Mouse (Mus musculus): ENCODE measurements at regions not wholly inside any gene's neighbourhood (a gene's known extent, or its start where the extent isn't known, plus 50 kb on each side); places are given as distances from the start of the nearest gene placed in this dataset.
"Not testable (repeated sequence)": the region's sequence is repeated elsewhere in the genome, so short reads cannot be mapped to it uniquely, and the experiment has no call there.

GRCm38 (mm10) chr14:59075845-59076745 is 66.6 kb downstream of the 1700129C05Rik start:
- no peak overlapping the region for H3K4me3 ChIP-seq (ENCODE audit: inconsistent target)
- H3K27ac ChIP-seq, result no peak overlapping the region
- WGBS (ENCODE audit: missing documents), result 35% methylated on average over 22 of the region's 29 CpGs
- H3K36me3 ChIP-seq (ENCODE audit: inconsistent target), result no peaks in the 10 kb centered on the region
- no peaks in the 10 kb centered on the region for H3K79me2 ChIP-seq (ENCODE audit: inconsistent target)

- WGBS (ENCODE audit: missing documents), result 81% methylated on average over 7 of the region's 7 CpGs
- no peaks in the 10 kb centered on the region for H3K79me2 ChIP-seq (ENCODE audit: inconsistent target)
- H3K36me3 ChIP-seq (ENCODE audit: inconsistent target), result no peaks in the 10 kb centered on the region
- H3K27ac ChIP-seq, result no peak overlapping the region
- no peak overlapping the region for H3K4me3 ChIP-seq (ENCODE audit: inconsistent target)
Measured at GRCm38 (mm10) chr14:59072323-59073039, 70.2 kb downstream of the 1700129C05Rik start.

GRCm38 (mm10) chr14:59070056-59070455 is 72.6 kb downstream of the 1700129C05Rik start:
- Histone ChIP-seq H3K27ac (no peak overlapping the region), H3K36me3 (ENCODE audit: inconsistent target) (no peaks in the 10 kb centered on the region), H3K4me3 (ENCODE audit: inconsistent target) (no peak overlapping the region), H3K79me2 (ENCODE audit: inconsistent target) (no peaks in the 10 kb centered on the region)
- 86% methylated on average over 2 of the region's 2 CpGs for WGBS (ENCODE audit: missing documents)

GRCm38 (mm10) chr14:59066456-59067220 is 76.1 kb downstream of the 1700129C05Rik start:
- H3K36me3 ChIP-seq (ENCODE audit: inconsistent target), result no peaks in the 10 kb centered on the region
- 87% methylated on average over 8 of the region's 8 CpGs for WGBS (ENCODE audit: missing documents)
- H3K79me2 ChIP-seq (ENCODE audit: inconsistent target), result no peaks in the 10 kb centered on the region
- H3K4me3 ChIP-seq (ENCODE audit: inconsistent target), result no peak overlapping the region
- no peak overlapping the region for H3K27ac ChIP-seq

GRCm38 (mm10) chr14:59063221-59063620 is 79.5 kb downstream of the 1700129C05Rik start:
- no peak overlapping the region for H3K27ac ChIP-seq
- no peak overlapping the region for H3K4me3 ChIP-seq (ENCODE audit: inconsistent target)
- H3K36me3 ChIP-seq (ENCODE audit: inconsistent target), result no peaks in the 10 kb centered on the region
- no peaks in the 10 kb centered on the region for H3K79me2 ChIP-seq (ENCODE audit: inconsistent target)
- 91% methylated on average over 3 of the region's 3 CpGs for WGBS (ENCODE audit: missing documents)

GRCm38 (mm10) chr14:59056832-59057231 is 85.9 kb downstream of the 1700129C05Rik start:
- H3K79me2 ChIP-seq (ENCODE audit: inconsistent target), result no peaks in the 10 kb centered on the region
- 94% methylated on average over 3 of the region's 3 CpGs for WGBS (ENCODE audit: missing documents)

GRCm38 (mm10) chr14:59055283-59055682 is 87.4 kb downstream of the 1700129C05Rik start:
- H3K4me3 ChIP-seq (ENCODE audit: inconsistent target), result no peak overlapping the region
- no peaks in the 10 kb centered on the region for H3K79me2 ChIP-seq (ENCODE audit: inconsistent target)
- WGBS (ENCODE audit: missing documents), result 95% methylated on average over 3 of the region's 3 CpGs
- H3K36me3 ChIP-seq (ENCODE audit: inconsistent target), result no peaks in the 10 kb centered on the region
- H3K27ac ChIP-seq, result no peak overlapping the region

More at GRCm38 (mm10) chr14:59056832-59057231, 85.9 kb downstream of the 1700129C05Rik start:
- Histone ChIP-seq H3K27ac (no peak overlapping the region), H3K4me3 (ENCODE audit: inconsistent target) (no peak overlapping the region), H3K36me3 (ENCODE audit: inconsistent target) (no peaks in the 10 kb centered on the region)

- Histone ChIP-seq H3K79me2 (ENCODE audit: inconsistent target) (no peaks in the 10 kb centered on the region), H3K4me3 (ENCODE audit: inconsistent target) (no peak overlapping the region), H3K36me3 (ENCODE audit: inconsistent target) (no peaks in the 10 kb centered on the region), H3K27ac (no peak overlapping the region)
- 88% methylated on average over 3 of the region's 3 CpGs for WGBS (ENCODE audit: missing documents)
Measured at GRCm38 (mm10) chr14:59052421-59052820, 90.3 kb downstream of the 1700129C05Rik start.

- Histone ChIP-seq H3K79me2 (ENCODE audit: inconsistent target) (no peaks in the 10 kb centered on the region), H3K36me3 (ENCODE audit: inconsistent target) (no peaks in the 10 kb centered on the region), H3K27ac (no peak overlapping the region), H3K4me3 (ENCODE audit: inconsistent target) (no peak overlapping the region)
- 68% methylated on average over 6 of the region's 6 CpGs for WGBS (ENCODE audit: missing documents)
Measured at GRCm38 (mm10) chr14:59051478-59051879, 91.2 kb downstream of the 1700129C05Rik start.

- H3K27ac ChIP-seq, result no peak overlapping the region
- 89% methylated on average over 7 of the region's 7 CpGs for WGBS (ENCODE audit: missing documents)
- no peak overlapping the region for H3K4me3 ChIP-seq (ENCODE audit: inconsistent target)
- no peaks in the 10 kb centered on the region for H3K79me2 ChIP-seq (ENCODE audit: inconsistent target)
- no peaks in the 10 kb centered on the region for H3K36me3 ChIP-seq (ENCODE audit: inconsistent target)
Measured at GRCm38 (mm10) chr14:59045687-59046086, 97.0 kb downstream of the 1700129C05Rik start.

GRCm38 (mm10) chr14:59045235-59045634 is 97.5 kb downstream of the 1700129C05Rik start:
- H3K36me3 ChIP-seq (ENCODE audit: inconsistent target), result no peaks in the 10 kb centered on the region
- no peak overlapping the region for H3K27ac ChIP-seq
- H3K79me2 ChIP-seq (ENCODE audit: inconsistent target), result no peaks in the 10 kb centered on the region
- no peak overlapping the region for H3K4me3 ChIP-seq (ENCODE audit: inconsistent target)
- WGBS (ENCODE audit: missing documents), result 88% methylated on average over 7 of the region's 7 CpGs

GRCm38 (mm10) chr14:59042152-59042551 is 100.5 kb downstream of the 1700129C05Rik start:
- Histone ChIP-seq H3K27ac (no peak overlapping the region), H3K36me3 (ENCODE audit: inconsistent target) (no peaks in the 10 kb centered on the region), H3K79me2 (ENCODE audit: inconsistent target) (no peaks in the 10 kb centered on the region), H3K4me3 (ENCODE audit: inconsistent target) (no peak overlapping the region)
- WGBS (ENCODE audit: missing documents), result 94% methylated on average over 2 of the region's 2 CpGs

GRCm38 (mm10) chr14:59025757-59026156 is 116.9 kb downstream of the 1700129C05Rik start:
- not testable (repeated sequence) for H3K27ac ChIP-seq; H3K4me3 ChIP-seq (ENCODE audit: inconsistent target); H3K79me2 ChIP-seq (ENCODE audit: inconsistent target); H3K36me3 ChIP-seq (ENCODE audit: inconsistent target)
- WGBS (ENCODE audit: missing documents), result 71% methylated on average over 9 of the region's 9 CpGs

GRCm38 (mm10) chr14:59009534-59009933 is 133.2 kb downstream of the 1700129C05Rik start:
- H3K27ac ChIP-seq, result no peak overlapping the region
- WGBS (ENCODE audit: missing documents), result 97% methylated on average over 3 of the region's 3 CpGs
- no peak overlapping the region for H3K4me3 ChIP-seq (ENCODE audit: inconsistent target)
- H3K79me2 ChIP-seq (ENCODE audit: inconsistent target), result no peaks in the 10 kb centered on the region
- H3K36me3 ChIP-seq (ENCODE audit: inconsistent target), result no peaks in the 10 kb centered on the region

Measured in macrophage (primary cell).